Mouse (Mus musculus) liver, embryonic 13.5 days (tissue): ENCODE data around the gene Rap1b. TPM values are rescaled to one million over a fixed set of nuclear protein-coding genes. Genes with fewer than 3 reads are reported as not detected.
A peak's percentile ranks its signal among the peaks of the same experiment; 100 is the strongest.
"Not testable (repeated sequence)": the region's sequence is repeated elsewhere in the genome, so short reads cannot be mapped to it uniquely, and the experiment has no call there.

Experiments used
- ATAC-seq: fragments of 200-750 bp; cut with Nextera tagmentation; 2 replicates; pipeline ENCODE4 v1.8.0; 2017; ENCODE audit warnings: low read depth, mild to moderate bottlenecking, moderate number of reproducible peaks, moderate library complexity
- DNase-seq: peaks from one replicate; pipeline ENCODE4 v3.0.0; 2022
- H3K27ac ChIP-seq: fragments of 300-500 bp; sonication (generic); 2 replicates; pipeline ENCODE4 v1.5.1; 2015; ENCODE audit warnings: moderate library complexity, mild to moderate bottlenecking, inconsistent platforms
- H3K27me3 ChIP-seq: fragments of 300-500 bp; sonication (generic); 2 replicates; pipeline ENCODE4 v1.6.1; 2015; ENCODE audit warnings: mild to moderate bottlenecking, inconsistent platforms
- H3K36me3 ChIP-seq: fragments of 300-500 bp; sonication (generic); 2 replicates; pipeline ENCODE4 v1.6.1; 2015; ENCODE audit warnings: mild to moderate bottlenecking, inconsistent platforms
- H3K4me1 ChIP-seq: fragments of 300-500 bp; sonication (generic); replicated peaks from 2 replicates; pipeline ENCODE4 v1.6.1; 2015; ENCODE audit warnings: inconsistent platforms
- H3K4me2 ChIP-seq: fragments of 300-500 bp; sonication (generic); 2 replicates; pipeline ENCODE4 v1.6.1; 2015; ENCODE audit warnings: inconsistent platforms, mild to moderate bottlenecking, moderate library complexity
- H3K4me3 ChIP-seq: fragments of 300-500 bp; sonication (generic); replicated peaks from 2 replicates; pipeline ENCODE4 v1.5.1; 2015; ENCODE audit warnings: mild to moderate bottlenecking, inconsistent platforms
- H3K9ac ChIP-seq: fragments of 300-500 bp; sonication (generic); 2 replicates; pipeline ENCODE4 v1.6.1; 2015; ENCODE audit warnings: mild to moderate bottlenecking, inconsistent platforms
- H3K9me3 ChIP-seq: fragments of 300-500 bp; sonication (generic); replicated peaks from 2 replicates; pipeline ENCODE4 v1.6.1; 2016; ENCODE audit warnings: inconsistent platforms
- WGBS: fragments of 180-500 bp; shearing (Covaris S2); methylation state at CpG from one replicate; pipeline ENCODE4 v1.1.7; 2015; ENCODE audit not compliant: insufficient replicate concordance; 5-methylcytosine and 5-hydroxymethylcytosine counted together
- polyA plus RNA-seq: library from polyadenylated mRNA; unstranded; fragments of >200 nt; fragmentation: Nextera tagmentation; extraction: Ambion mirVana; gene quantifications from 2 replicates; pipeline ENCODE4 v1.2.1, GENCODE M21; 2015

The Rap1b gene
- 132 and 152 TPM in 2 replicates for polyA plus RNA-seq

- H3K27me3 ChIP-seq: no peaks in the 10 kb centered on the region
- ATAC-seq: peak; percentile 94
- H3K9ac ChIP-seq: peak within 1 kb of the TSS; percentile 98
- peak within 1 kb of the TSS; percentile 93 for H3K4me3 ChIP-seq
- peak within 1 kb of the TSS; percentile 93 for H3K4me2 ChIP-seq
- under 1% methylated on average over 103 of the region's 112 CpGs for WGBS
- H3K9me3 ChIP-seq: no peaks in the 10 kb centered on the region
- peak within 1 kb of the TSS; percentile 95 for H3K27ac ChIP-seq
- H3K36me3 ChIP-seq: no peaks in the 10 kb centered on the region
- peaks cover 43% of the 10 kb centered on the region for H3K4me1 ChIP-seq
- peak; percentile 94 for DNase-seq
Observed at GRCm38 (mm10) chr10:117845597-117846259, at the start of gene Rap1b. TSS of gene Rap1b (minus strand) at chr10:117846035.

- Histone ChIP-seq H3K4me2 (no peak overlapping the region), H3K9ac (no peak overlapping the region), H3K4me1 (peaks cover 18% of the 10 kb centered on the region), H3K9me3 (no peaks in the 10 kb centered on the region), H3K27me3 (no peaks in the 10 kb centered on the region), H3K27ac (no peak overlapping the region), H3K4me3 (no peak overlapping the region), H3K36me3 (no peaks in the 10 kb centered on the region)
- no peak for DNase-seq
- no peak for ATAC-seq
- 67% methylated on average over 4 of the region's 4 CpGs for WGBS
Observed at GRCm38 (mm10) chr10:117895186-117895585, 49.4 kb upstream of the Rap1b start.

DNA sequence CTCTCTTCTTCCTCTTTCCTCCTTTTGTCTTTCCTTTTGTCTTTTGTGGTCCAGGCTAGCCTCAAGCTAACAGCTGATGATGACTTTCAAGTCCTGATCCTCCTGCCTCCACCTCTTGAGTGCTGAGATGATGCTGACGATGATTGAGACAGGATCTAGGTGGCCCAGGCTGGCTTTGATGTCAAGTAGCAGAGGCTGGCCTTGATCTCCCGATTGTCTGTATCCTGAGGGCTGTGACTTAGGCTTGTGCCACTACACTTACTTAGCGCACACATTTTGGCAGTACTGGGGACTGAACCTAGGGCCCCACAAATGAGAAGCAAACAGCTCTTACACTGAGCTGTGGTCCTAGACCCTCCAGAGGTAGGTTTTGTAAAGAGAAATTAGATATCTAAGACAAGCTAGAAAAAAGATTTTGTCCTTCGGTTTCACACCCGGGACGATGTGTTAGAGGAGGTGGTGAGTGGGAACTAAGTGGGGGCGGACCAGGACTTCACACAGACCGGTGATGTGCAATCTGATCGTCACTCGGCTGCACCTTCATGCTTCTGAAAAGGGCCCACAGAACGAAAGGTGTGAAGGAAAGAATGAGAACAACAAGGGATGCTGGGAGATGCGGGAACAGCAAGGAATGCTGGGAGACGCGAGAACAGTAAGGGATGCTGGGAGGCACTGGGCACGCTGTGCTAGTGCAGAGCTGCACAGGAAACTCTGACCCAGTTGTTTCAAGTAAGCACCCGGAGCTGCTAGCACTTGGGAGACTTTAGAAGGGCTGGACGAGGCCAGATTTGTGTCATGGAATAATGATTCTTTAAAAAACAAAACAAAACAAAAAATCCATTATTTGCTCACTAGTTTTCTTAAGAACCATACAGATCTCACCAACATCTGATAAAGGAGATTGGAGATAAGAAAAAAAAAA, 48.5 kb upstream of the Rap1b start:
- Histone ChIP-seq H3K27ac (no peak overlapping the region), H3K4me3 (no peak overlapping the region), H3K4me1 (peaks cover 14% of the 10 kb centered on the region), H3K36me3 (no peaks in the 10 kb centered on the region), H3K9ac (no peak overlapping the region), H3K4me2 (no peak overlapping the region), H3K9me3 (no peaks in the 10 kb centered on the region), H3K27me3 (no peaks in the 10 kb centered on the region)
- 79% methylated on average over 17 of the region's 17 CpGs for WGBS
- ATAC-seq: no peak
- DNase-seq: no peak

DNA sequence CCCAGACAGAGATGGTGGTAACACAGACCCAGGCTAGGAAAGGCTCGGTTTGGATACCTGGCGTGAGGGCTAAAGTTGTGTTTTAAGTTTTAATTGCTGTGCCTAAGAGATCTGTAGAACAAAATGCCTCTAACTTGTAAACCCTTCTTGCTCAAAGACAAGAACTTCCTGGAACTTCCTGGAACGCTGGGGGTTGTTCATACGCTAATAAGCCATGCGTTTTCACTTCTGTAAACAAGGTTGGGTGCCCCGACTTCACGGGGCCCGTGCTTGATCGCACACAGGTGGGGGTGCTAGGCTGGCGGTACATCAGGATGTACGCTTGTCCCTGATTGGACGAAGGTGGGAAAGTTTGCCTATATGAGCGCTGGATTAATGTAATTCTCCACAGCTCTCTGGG, 47.3 kb upstream of the Rap1b start:
- H3K4me1 ChIP-seq: peaks cover 10% of the 10 kb centered on the region
- H3K36me3 ChIP-seq, H3K4me2 ChIP-seq, H3K9me3 ChIP-seq, DNase-seq, H3K9ac ChIP-seq, H3K27ac ChIP-seq, H3K4me3 ChIP-seq, ATAC-seq, H3K27me3 ChIP-seq: not testable (repeated sequence)
- WGBS: 38% methylated on average over 12 of the region's 13 CpGs

DNA sequence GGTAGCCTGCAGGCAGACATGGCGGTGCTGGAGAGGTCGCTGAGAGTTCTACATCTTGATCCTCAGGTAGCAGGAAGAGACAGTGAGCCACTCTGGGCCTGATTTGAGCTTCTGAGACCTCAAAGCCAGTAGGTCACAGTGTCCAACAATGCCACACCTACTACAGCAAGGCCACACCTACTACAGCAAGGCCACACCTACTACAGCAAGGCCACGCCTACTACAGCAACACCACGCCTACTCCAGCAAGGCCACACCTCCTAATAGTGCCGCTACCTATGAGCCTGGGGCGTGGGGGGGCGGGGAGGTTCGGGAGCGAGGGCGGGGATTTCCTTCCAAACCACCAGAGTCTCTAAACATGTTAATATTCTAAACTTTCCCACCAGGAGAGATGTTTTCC, 45.5 kb upstream of the Rap1b start:
- H3K4me1 ChIP-seq: peaks cover 1% of the 10 kb centered on the region; the same call in 1 of the 2 replicates
- 82% methylated on average over 10 of the region's 10 CpGs for WGBS

GRCm38 (mm10) chr10:117888822-117889221, 43.0 kb upstream of the Rap1b start:
- no peak overlapping the region for H3K4me2 ChIP-seq
- H3K9me3 ChIP-seq: no peaks in the 10 kb centered on the region
- 0 out of 2 replicates have a peak, but pooled peaks cover 6% of the 10 kb centered on the region for H3K4me1 ChIP-seq
- no peak for DNase-seq
- no peak for ATAC-seq
- no peak overlapping the region for H3K27ac ChIP-seq
- H3K36me3 ChIP-seq: no peaks in the 10 kb centered on the region
- H3K9ac ChIP-seq: no peak overlapping the region
- H3K27me3 ChIP-seq: no peaks in the 10 kb centered on the region
- H3K4me3 ChIP-seq: no peak overlapping the region
- 80% methylated on average over 15 of the region's 15 CpGs for WGBS

More for the DNA sequence above, 45.5 kb upstream of the Rap1b start:
- no peak overlapping the region for H3K27ac ChIP-seq
- no peak overlapping the region for H3K4me2 ChIP-seq
- H3K9me3 ChIP-seq: no peaks in the 10 kb centered on the region
- ATAC-seq: no peak
- no peaks in the 10 kb centered on the region for H3K36me3 ChIP-seq
- DNase-seq: no peak
- H3K9ac ChIP-seq: no peak overlapping the region
- no peak overlapping the region for H3K4me3 ChIP-seq
- no peaks in the 10 kb centered on the region for H3K27me3 ChIP-seq

DNA sequence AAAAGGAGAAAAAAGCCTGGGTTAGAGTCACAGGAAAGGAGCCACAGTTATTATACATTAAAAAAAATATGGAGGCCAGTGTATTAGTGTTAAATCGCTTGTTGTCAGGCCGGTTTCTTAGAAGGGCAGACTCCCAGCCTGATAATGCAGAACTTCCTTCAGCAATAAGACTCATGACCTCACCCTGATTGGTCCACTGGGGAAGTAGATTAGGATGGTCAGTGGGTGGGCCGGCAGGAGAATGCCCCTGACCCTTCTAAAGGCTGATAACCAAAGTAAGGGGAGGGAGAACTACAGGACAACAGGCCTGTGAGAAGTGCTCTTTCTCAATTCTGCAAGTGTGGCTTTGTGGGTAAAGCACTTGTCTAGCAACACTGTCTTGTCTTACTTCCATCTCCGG, 39.5 kb upstream of the Rap1b start:
- H3K27ac ChIP-seq: no peak overlapping the region
- no peaks in the 10 kb centered on the region for H3K27me3 ChIP-seq
- no peak for DNase-seq
- WGBS: 25% methylated on average over 4 of the region's 4 CpGs
- 0 out of 2 replicates have a peak, but pooled peaks cover 6% of the 10 kb centered on the region for H3K4me1 ChIP-seq
- no peak overlapping the region for H3K4me3 ChIP-seq
- no peaks in the 10 kb centered on the region for H3K9me3 ChIP-seq
- ATAC-seq: no peak
- H3K4me2 ChIP-seq: no peak overlapping the region
- H3K36me3 ChIP-seq: no peaks in the 10 kb centered on the region
- no peak overlapping the region for H3K9ac ChIP-seq

- DNase-seq (no peak), ATAC-seq (no peak)
- no peaks in the 10 kb centered on the region for H3K9me3 ChIP-seq
- WGBS: 75% methylated on average over 5 of the region's 5 CpGs
- H3K4me3 ChIP-seq: no peak overlapping the region
- H3K36me3 ChIP-seq: no peaks in the 10 kb centered on the region
- H3K4me2 ChIP-seq: no peak overlapping the region
- H3K27me3 ChIP-seq: no peaks in the 10 kb centered on the region
- no peak overlapping the region for H3K9ac ChIP-seq
- 0 out of 2 replicates have a peak, but pooled peaks cover 6% of the 10 kb centered on the region for H3K4me1 ChIP-seq
- no peak overlapping the region for H3K27ac ChIP-seq
Observed at GRCm38 (mm10) chr10:117884760-117885159, 38.9 kb upstream of the Rap1b start.

DNA sequence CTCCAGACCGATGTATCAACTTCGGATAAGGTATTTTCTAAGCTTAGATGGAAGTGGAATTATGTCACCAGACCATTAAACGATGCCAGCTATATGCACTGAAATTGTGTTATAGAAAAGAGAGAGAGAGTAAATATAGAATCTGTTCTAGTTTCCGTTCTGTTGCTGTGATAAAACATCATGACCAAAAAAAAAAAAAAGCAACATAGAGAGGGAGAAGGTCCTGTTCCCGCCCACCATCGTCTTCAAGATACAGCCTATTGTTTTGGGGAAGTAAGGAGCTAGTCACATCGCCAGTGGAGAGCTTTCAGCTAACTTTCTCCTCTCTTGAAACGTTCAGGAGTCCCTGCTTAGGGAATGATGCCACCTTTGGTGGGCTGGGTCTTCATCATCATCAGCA, 37.6 kb upstream of the Rap1b start:
- Histone ChIP-seq H3K9ac (no peak overlapping the region), H3K4me1 (0 out of 2 replicates have a peak, but pooled peaks cover 6% of the 10 kb centered on the region), H3K36me3 (no peaks in the 10 kb centered on the region), H3K4me3 (no peak overlapping the region), H3K27ac (no peak overlapping the region), H3K27me3 (no peaks in the 10 kb centered on the region), H3K4me2 (no peak overlapping the region), H3K9me3 (no peaks in the 10 kb centered on the region)
- DNase-seq: no peak
- 56% methylated on average over 8 of the region's 8 CpGs for WGBS
- no peak for ATAC-seq

GRCm38 (mm10) chr10:117878628-117879027, 32.8 kb upstream of the Rap1b start:
- Histone ChIP-seq H3K27me3 (no peaks in the 10 kb centered on the region), H3K4me2 (no peak overlapping the region), H3K27ac (no peak overlapping the region), H3K9me3 (no peaks in the 10 kb centered on the region), H3K4me3 (no peak overlapping the region), H3K36me3 (no peaks in the 10 kb centered on the region), H3K4me1 (peaks cover 6% of the 10 kb centered on the region), H3K9ac (no peak overlapping the region)
- DNase-seq (no peak), ATAC-seq (no peak)
- 64% methylated on average over 9 of the region's 9 CpGs for WGBS

GRCm38 (mm10) chr10:117876801-117877200, 31.0 kb upstream of the Rap1b start:
- H3K4me1 ChIP-seq: peaks cover 6% of the 10 kb centered on the region
- 0 out of 2 replicates have a peak overlapping the region, but pooled peaks have one; percentile 9 for H3K27ac ChIP-seq
- DNase-seq (no peak), ATAC-seq (no peak)
- no peak overlapping the region for H3K4me3 ChIP-seq
- H3K4me2 ChIP-seq: 0 out of 2 replicates have a peak overlapping the region, but pooled peaks have one; percentile 14
- WGBS: 65% methylated on average over 8 of the region's 8 CpGs
- no peaks in the 10 kb centered on the region for H3K36me3 ChIP-seq
- H3K9me3 ChIP-seq: no peaks in the 10 kb centered on the region
- H3K9ac ChIP-seq: no peak overlapping the region
- no peaks in the 10 kb centered on the region for H3K27me3 ChIP-seq
